Mouse (Mus musculus): ENCODE measurements around the gene Ing5. TPM values are rescaled to one million over a fixed set of nuclear protein-coding genes. Genes with fewer than 3 reads are reported as not detected.

Gene Ing5
- polyA plus RNA-seq, 1 experiment: 33.9 TPM

DNA sequence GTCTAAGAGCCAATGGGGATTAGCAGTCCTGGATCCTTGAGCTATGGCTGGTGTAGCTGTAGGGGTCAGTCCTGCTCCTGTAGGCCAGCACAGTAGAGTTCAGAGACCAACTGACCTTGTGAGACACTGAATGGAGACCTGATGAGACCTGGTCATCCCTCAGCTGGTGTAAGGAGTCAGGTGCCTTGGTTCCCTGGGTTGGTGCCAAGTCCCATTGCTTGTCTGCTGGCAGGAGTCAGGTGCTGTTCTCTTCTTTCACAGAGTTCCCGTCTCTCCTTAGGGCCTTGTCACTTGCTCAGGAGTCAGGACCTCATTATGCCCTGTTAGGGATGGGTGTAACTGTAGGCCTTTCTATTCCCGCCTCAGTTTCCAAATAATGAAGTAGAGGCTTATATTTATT lies 16.9 kb upstream of the Ing5 start:
- Histone ChIP-seq H3K27ac (ENCODE audit: insufficient read depth, low read length) (no peak overlapping the region), H3K4me1 (ENCODE audit: control insufficient read depth, insufficient read depth, low read length) (no peaks in the 10 kb centered on the region), H3K36me3 (ENCODE audit: control insufficient read depth, insufficient read depth, low read length, poor library complexity, severe bottlenecking) (peaks cover 17% of the 10 kb centered on the region), H3K9me3 (replicated peaks; ENCODE audit: control insufficient read depth, insufficient read depth, low read length, poor library complexity, severe bottlenecking) (no peaks in the 10 kb centered on the region), H3K4me3 (ENCODE audit: low read depth, low read length) (no peak overlapping the region), H3K27me3 (ENCODE audit: control insufficient read depth, insufficient read depth, low read length, poor library complexity, severe bottlenecking) (no peaks in the 10 kb centered on the region), H3K9ac (ENCODE audit: low read depth, poor library complexity, severe bottlenecking) (no peak overlapping the region)
- TF ChIP-seq POLR2A (IDR thresholded peaks at IDR 0.05; ENCODE audit: insufficient read depth, low read length) (no peak), EP300 (IDR thresholded peaks at IDR 0.05; ENCODE audit: insufficient read depth, low read depth, low read length) (no peak), CTCF (IDR thresholded peaks at IDR 0.05; ENCODE audit: low read depth, low read length) (no peak)

DNA sequence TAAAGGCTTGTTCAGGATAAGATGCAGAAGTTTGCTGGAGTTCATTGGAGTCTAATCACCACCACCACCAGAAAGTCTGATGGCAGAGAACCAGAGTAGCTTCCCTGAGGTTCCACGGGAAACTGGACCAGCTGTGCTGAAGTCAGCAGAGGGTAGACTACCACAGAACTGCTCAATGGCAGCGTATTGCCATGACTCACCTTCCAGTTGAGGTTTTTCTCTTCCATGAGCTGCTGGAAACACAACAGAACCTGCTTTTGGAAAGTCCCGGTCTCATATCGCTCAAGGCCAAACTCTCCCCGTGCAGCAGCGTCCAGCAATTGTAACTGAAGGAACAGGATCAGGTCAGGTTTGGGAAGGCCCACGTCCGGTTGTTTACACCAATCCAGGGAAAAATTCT lies 9.2 kb upstream of the Ing5 start:
- Histone ChIP-seq H3K9ac (ENCODE audit: low read depth, poor library complexity, severe bottlenecking) (no peak overlapping the region), H3K36me3 (ENCODE audit: control insufficient read depth, insufficient read depth, low read length, poor library complexity, severe bottlenecking) (peaks cover 72% of the 10 kb centered on the region), H3K4me3 (ENCODE audit: low read depth, low read length) (no peak overlapping the region), H3K9me3 (replicated peaks; ENCODE audit: control insufficient read depth, insufficient read depth, low read length, poor library complexity, severe bottlenecking) (no peaks in the 10 kb centered on the region), H3K4me1 (ENCODE audit: control insufficient read depth, insufficient read depth, low read length) (peaks cover 3% of the 10 kb centered on the region), H3K27ac (ENCODE audit: insufficient read depth, low read length) (no peak overlapping the region), H3K27me3 (ENCODE audit: control insufficient read depth, insufficient read depth, low read length, poor library complexity, severe bottlenecking) (no peaks in the 10 kb centered on the region)
- no peak for TF ChIP-seq POLR2A (IDR thresholded peaks at IDR 0.05; ENCODE audit: insufficient read depth, low read length)
- TF ChIP-seq CTCF (IDR thresholded peaks at IDR 0.05; ENCODE audit: low read depth, low read length): no peak
- TF ChIP-seq EP300 (IDR thresholded peaks at IDR 0.05; ENCODE audit: insufficient read depth, low read depth, low read length): no peak

DNA sequence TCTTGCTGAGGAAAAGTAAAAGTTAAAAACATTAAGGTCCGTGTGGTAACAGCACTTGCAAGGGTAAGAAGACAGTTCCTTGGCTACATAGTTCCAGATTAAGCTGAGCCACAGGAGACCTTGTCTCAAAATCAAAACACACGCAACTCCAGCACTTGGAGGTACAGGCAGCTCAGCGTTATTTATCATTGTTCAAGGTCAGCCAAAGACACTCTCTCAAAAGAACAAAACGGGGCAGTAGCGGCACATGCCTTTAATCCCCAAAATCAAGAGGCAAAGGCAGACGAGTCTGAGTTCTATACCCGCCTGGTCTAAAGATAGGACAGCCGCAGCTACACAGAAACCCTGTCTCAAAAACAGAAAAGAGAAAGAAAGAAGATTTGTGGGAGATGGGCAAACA lies 7.9 kb upstream of the Ing5 start:
- peaks cover 82% of the 10 kb centered on the region for H3K36me3 ChIP-seq (ENCODE audit: control insufficient read depth, insufficient read depth, low read length, poor library complexity, severe bottlenecking)
- no peak overlapping the region for H3K4me3 ChIP-seq (ENCODE audit: low read depth, low read length)
- peaks cover 3% of the 10 kb centered on the region for H3K4me1 ChIP-seq (ENCODE audit: control insufficient read depth, insufficient read depth, low read length)
- H3K27me3 ChIP-seq (ENCODE audit: control insufficient read depth, insufficient read depth, low read length, poor library complexity, severe bottlenecking): no peaks in the 10 kb centered on the region
- no peak overlapping the region for H3K9ac ChIP-seq (ENCODE audit: low read depth, poor library complexity, severe bottlenecking)
- H3K27ac ChIP-seq (ENCODE audit: insufficient read depth, low read length): no peak overlapping the region
- H3K9me3 ChIP-seq (replicated peaks; ENCODE audit: control insufficient read depth, insufficient read depth, low read length, poor library complexity, severe bottlenecking): no peaks in the 10 kb centered on the region
- TF ChIP-seq POLR2A (IDR thresholded peaks at IDR 0.05; ENCODE audit: insufficient read depth, low read length): no peak

DNA sequence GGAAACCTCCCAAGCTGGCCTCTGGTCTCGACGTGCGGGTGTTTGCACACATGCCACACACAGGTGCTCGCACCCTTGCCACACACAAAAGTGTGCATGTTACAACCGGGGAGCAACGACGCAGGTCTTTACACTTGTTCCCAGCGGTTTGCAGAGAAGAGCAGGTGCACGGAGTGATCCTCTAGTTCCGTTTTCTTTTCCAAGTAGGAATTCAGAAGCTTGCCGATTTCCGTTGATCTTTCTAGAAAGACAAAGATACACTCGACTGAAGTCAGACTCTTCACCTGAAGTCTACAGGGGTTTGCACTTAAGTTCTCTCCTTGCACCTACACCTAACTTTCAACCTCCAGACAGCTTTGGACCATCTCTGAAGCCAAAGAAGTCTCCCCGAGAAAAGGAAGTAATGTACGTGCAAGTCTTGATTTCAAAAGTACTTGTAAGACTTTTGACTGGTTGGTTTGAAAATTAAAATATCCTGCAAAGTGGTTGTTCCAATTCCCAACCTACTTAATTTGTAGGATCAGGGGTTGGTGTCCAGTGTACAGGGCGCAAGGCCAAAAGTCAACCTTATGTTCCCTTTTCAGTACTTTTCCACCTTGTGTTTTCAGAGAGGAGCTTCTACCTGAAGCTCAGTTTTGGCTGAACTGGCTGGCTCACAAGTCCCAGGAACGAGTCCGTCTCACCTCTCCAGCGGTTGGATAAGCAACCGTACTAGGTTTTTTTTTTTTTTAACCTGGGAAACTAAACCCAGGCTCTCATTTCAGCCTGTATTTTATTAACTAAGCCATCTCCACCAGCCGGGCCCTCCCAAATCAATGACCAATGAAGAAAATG lies 2.9 kb upstream of the Ing5 start:
- H3K36me3 ChIP-seq (ENCODE audit: control insufficient read depth, insufficient read depth, low read length, poor library complexity, severe bottlenecking): peaks cover 44% of the 10 kb centered on the region
- TF ChIP-seq POLR2A (IDR thresholded peaks at IDR 0.05; ENCODE audit: insufficient read depth, low read length): no peak
- TF ChIP-seq EP300 (IDR thresholded peaks at IDR 0.05; ENCODE audit: insufficient read depth, low read depth, low read length): no peak
- no peak for TF ChIP-seq CTCF (IDR thresholded peaks at IDR 0.05; ENCODE audit: low read depth, low read length)

DNA sequence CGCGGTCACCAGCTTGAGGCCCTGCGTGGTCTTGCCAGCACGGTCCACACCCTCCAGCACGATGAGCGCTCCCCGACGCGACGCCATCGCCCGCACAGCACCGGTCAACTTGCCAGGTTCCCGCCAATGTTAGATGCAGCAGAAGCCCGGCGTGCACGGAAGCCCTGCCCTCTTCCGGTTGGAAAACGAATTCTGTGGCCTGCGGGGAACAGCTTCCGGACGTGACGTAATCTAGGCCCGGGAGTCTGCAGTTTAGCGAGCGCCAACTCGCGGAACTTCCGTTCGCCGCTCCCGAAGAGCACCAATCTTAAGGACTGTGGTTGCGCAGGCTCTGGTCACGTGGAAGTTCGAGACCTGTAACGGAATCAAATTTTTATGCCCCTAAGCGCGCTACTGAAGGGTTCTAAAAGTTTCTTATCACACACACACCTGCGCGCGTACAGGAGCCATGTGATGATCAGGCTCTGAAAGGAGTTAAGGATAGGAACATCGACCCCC lies 2.0 kb upstream of the Ing5 start, which contains the start of gene Dtymk:
TSS of gene Dtymk (minus strand) at position 194 of the 498 bp plus-strand sequence.
- H3K4me3 ChIP-seq (ENCODE audit: low read depth, low read length): peak within 1 kb of the TSS; percentile 87
- TF ChIP-seq POLR2A (IDR thresholded peaks at IDR 0.05; ENCODE audit: insufficient read depth, low read length): peak; percentile 38
- no peak for TF ChIP-seq EP300 (IDR thresholded peaks at IDR 0.05; ENCODE audit: insufficient read depth, low read depth, low read length)
- TF ChIP-seq CTCF (IDR thresholded peaks at IDR 0.05; ENCODE audit: low read depth, low read length): peak; percentile 11
- peaks cover 5% of the 10 kb centered on the region for H3K4me1 ChIP-seq (ENCODE audit: control insufficient read depth, insufficient read depth, low read length)
- no peaks in the 10 kb centered on the region for H3K9me3 ChIP-seq (replicated peaks; ENCODE audit: control insufficient read depth, insufficient read depth, low read length, poor library complexity, severe bottlenecking)
- H3K27ac ChIP-seq (ENCODE audit: insufficient read depth, low read length): peak within 1 kb of the TSS; percentile 91
- H3K36me3 ChIP-seq (ENCODE audit: control insufficient read depth, insufficient read depth, low read length, poor library complexity, severe bottlenecking): peaks cover 37% of the 10 kb centered on the region
- peak within 1 kb of the TSS; percentile 90 for H3K9ac ChIP-seq (ENCODE audit: low read depth, poor library complexity, severe bottlenecking)
- H3K27me3 ChIP-seq (ENCODE audit: control insufficient read depth, insufficient read depth, low read length, poor library complexity, severe bottlenecking): no peaks in the 10 kb centered on the region

More for the DNA sequence above, 2.9 kb upstream of the Ing5 start:
- H3K4me3 ChIP-seq (ENCODE audit: low read depth, low read length): peak overlapping the region; percentile 83
- peaks cover 5% of the 10 kb centered on the region for H3K4me1 ChIP-seq (ENCODE audit: control insufficient read depth, insufficient read depth, low read length)
- no peak overlapping the region for H3K27ac ChIP-seq (ENCODE audit: insufficient read depth, low read length)
- H3K9me3 ChIP-seq (replicated peaks; ENCODE audit: control insufficient read depth, insufficient read depth, low read length, poor library complexity, severe bottlenecking): no peaks in the 10 kb centered on the region
- H3K9ac ChIP-seq (ENCODE audit: low read depth, poor library complexity, severe bottlenecking): peak overlapping the region; percentile 75
- H3K27me3 ChIP-seq (ENCODE audit: control insufficient read depth, insufficient read depth, low read length, poor library complexity, severe bottlenecking): no peaks in the 10 kb centered on the region

DNA sequence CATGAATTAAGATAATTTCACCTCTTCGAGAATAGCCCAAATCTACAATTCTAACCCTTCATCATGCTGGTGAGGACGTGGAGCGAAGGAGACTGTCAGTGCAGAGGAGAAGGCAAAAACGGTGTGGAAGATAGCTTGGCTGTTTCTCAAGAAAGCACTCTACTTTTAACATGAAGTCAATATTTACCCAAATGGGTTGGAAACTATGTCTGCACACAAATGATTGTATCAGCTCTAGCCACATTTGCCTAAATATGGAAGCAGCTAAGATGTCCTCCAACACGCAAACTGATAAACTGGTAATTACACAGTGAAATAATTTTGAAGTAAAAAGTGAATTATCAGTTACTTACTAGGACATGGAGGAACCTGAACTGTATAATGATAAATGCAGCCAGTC lies 994 bp upstream of the Ing5 start:
- no peaks in the 10 kb centered on the region for H3K27me3 ChIP-seq (ENCODE audit: control insufficient read depth, insufficient read depth, low read length, poor library complexity, severe bottlenecking)
- TF ChIP-seq CTCF (IDR thresholded peaks at IDR 0.05; ENCODE audit: low read depth, low read length): no peak
- TF ChIP-seq EP300 (IDR thresholded peaks at IDR 0.05; ENCODE audit: insufficient read depth, low read depth, low read length): no peak
- TF ChIP-seq POLR2A (IDR thresholded peaks at IDR 0.05; ENCODE audit: insufficient read depth, low read length): no peak
- H3K27ac ChIP-seq (ENCODE audit: insufficient read depth, low read length): no peak overlapping the region
- H3K9ac ChIP-seq (ENCODE audit: low read depth, poor library complexity, severe bottlenecking): peak overlapping the region; percentile 90
- H3K36me3 ChIP-seq (ENCODE audit: control insufficient read depth, insufficient read depth, low read length, poor library complexity, severe bottlenecking): peaks cover 29% of the 10 kb centered on the region
- no peak overlapping the region for H3K4me3 ChIP-seq (ENCODE audit: low read depth, low read length)
- no peaks in the 10 kb centered on the region for H3K9me3 ChIP-seq (replicated peaks; ENCODE audit: control insufficient read depth, insufficient read depth, low read length, poor library complexity, severe bottlenecking)
- H3K4me1 ChIP-seq (ENCODE audit: control insufficient read depth, insufficient read depth, low read length): peaks cover 5% of the 10 kb centered on the region
